Mouse (Mus musculus) MEL (cell line): ENCODE measurements around the gene Slc39a11.

Experiments used
- CTCF ChIP-seq, 3 experiments: IDR thresholded peaks in 2 of 3; conservative IDR thresholded peaks in 1 of 3; 2 replicates each; pipeline ENCODE4 v1.5.1; 2011 to 2012; ENCODE audit warnings: low read length in 3 of 3, low read depth in 2 of 3, mild to moderate bottlenecking in 2 of 3, improper control_type of control experiment in 1 of 3, inconsistent platforms in 1 of 3, mixed read lengths in 1 of 3, moderate library complexity in 1 of 3; ENCODE audit not compliant: control insufficient read depth in 1 of 3, insufficient read depth in 1 of 3, poor library complexity in 1 of 3, severe bottlenecking in 1 of 3
- E2F4 ChIP-seq: IDR thresholded peaks from 2 replicates; pipeline ENCODE4 v1.6.1; 2011; ENCODE audit warnings: low read depth, low read length, improper control_type of control experiment, borderline replicate concordance
- GATA1 ChIP-seq: IDR thresholded peaks from 2 replicates; pipeline ENCODE4 v1.6.1; 2011; ENCODE audit warnings: low read depth, low read length, improper control_type of control experiment
- MYB ChIP-seq: IDR thresholded peaks from 2 replicates; pipeline ENCODE4 v1.6.1; 2011; ENCODE audit warnings: mild to moderate bottlenecking, low read depth, low read length, improper control_type of control experiment
- POLR2A ChIP-seq, 2 experiments: IDR thresholded peaks; 2 replicates each; pipeline ENCODE4 v1.6.1; 2011 to 2012; ENCODE audit warnings: low read length in 2 of 2, mild to moderate bottlenecking in 2 of 2, control low read depth in 1 of 2, improper control_type of control experiment in 1 of 2, low read depth in 1 of 2, moderate library complexity in 1 of 2; ENCODE audit not compliant: control insufficient read depth in 1 of 2, insufficient read depth in 1 of 2, poor library complexity in 1 of 2
- POLR2AphosphoS5 ChIP-seq: IDR thresholded peaks from 2 replicates; pipeline ENCODE4 v1.6.1; 2012; ENCODE audit warnings: low read depth, borderline replicate concordance, mild to moderate bottlenecking, inconsistent platforms, low read length, moderate library complexity, mixed read lengths
- UBTF ChIP-seq: IDR thresholded peaks from 2 replicates; pipeline ENCODE4 v1.6.1; 2012; ENCODE audit warnings: low read depth, mild to moderate bottlenecking, inconsistent platforms, low read length, improper control_type of control experiment, moderate library complexity, borderline replicate concordance; ENCODE audit not compliant: insufficient read depth
- USF1 ChIP-seq: IDR thresholded peaks from 2 replicates; pipeline ENCODE4 v1.6.1; 2014; ENCODE audit warnings: low read depth, mild to moderate bottlenecking, inconsistent platforms, low read length, improper control_type of control experiment, moderate library complexity
- USF2 ChIP-seq, 2 experiments: IDR thresholded peaks; 2 replicates each; pipeline ENCODE4 v1.6.1; 2011 to 2012; ENCODE audit warnings: improper control_type of control experiment in 2 of 2, low read length in 2 of 2, borderline replicate concordance in 1 of 2, inconsistent platforms in 1 of 2, low read depth in 1 of 2, mild to moderate bottlenecking in 1 of 2; ENCODE audit not compliant: insufficient read depth in 1 of 2
- ZNF384 ChIP-seq: IDR thresholded peaks from 2 replicates; pipeline ENCODE4 v1.6.1; 2012; ENCODE audit warnings: low read depth, mild to moderate bottlenecking, inconsistent platforms, low read length, improper control_type of control experiment

GRCm38 (mm10) chr11:113691851-113692250 lies 42.0 kb upstream of the Slc39a11 start:
- TF ChIP-seq POLR2AphosphoS5 (no peak), CTCF (IDR thresholded peaks at IDR 0.05 in 2 of 3, conservative IDR thresholded peaks at IDR 0.05 in 1 of 3; ENCODE audit: control insufficient read depth in 1 of 3, insufficient read depth in 1 of 3, low read depth in 2 of 3, low read length in 3 of 3, poor library complexity in 1 of 3, severe bottlenecking in 1 of 3) (no peak), USF2 (IDR thresholded peaks at IDR 0.05; ENCODE audit: borderline replicate concordance in 1 of 2, insufficient read depth in 1 of 2, low read depth in 1 of 2, low read length in 2 of 2) (no peak), USF1 (no peak), POLR2A (IDR thresholded peaks at IDR 0.05; ENCODE audit: control insufficient read depth in 1 of 2, insufficient read depth in 1 of 2, low read depth in 1 of 2, low read length in 2 of 2, poor library complexity in 1 of 2) (no peak; a peak in 1 of 4 replicates), MYB (no peak), UBTF (no peak), ZNF384 (no peak), GATA1 (no peak), E2F4 (no peak)
